Mouse (Mus musculus): ENCODE data around the gene 1600014C23Rik. TPM values are rescaled to one million over a fixed set of nuclear protein-coding genes. Genes with fewer than 3 reads are reported as not detected.

Gene 1600014C23Rik
- polyA plus RNA-seq, 1 experiment: not detected

- Histone ChIP-seq H3K27ac (ENCODE audit: control insufficient read depth, insufficient read depth, low read depth, low read length, poor library complexity) (no peak overlapping the region), H3K4me3 (replicated peaks; ENCODE audit: control insufficient read depth, low read depth, low read length) (no peak overlapping the region), H3K4me1 (ENCODE audit: control insufficient read depth, insufficient read depth, low read length) (peaks cover 9% of the 10 kb centered on the region)
- WGBS: 66% methylated on average over 16 of the region's 16 CpGs
- TF ChIP-seq CTCF (IDR thresholded peaks at IDR 0.05; ENCODE audit: control insufficient read depth, insufficient read depth, low read length): peak; percentile 48; the same call in 1 of the 2 replicates
- TF ChIP-seq POLR2A (IDR thresholded peaks at IDR 0.05; ENCODE audit: borderline replicate concordance, control insufficient read depth, low read depth, low read length): no peak
These were observed 14.5 kb upstream of the 1600014C23Rik start for GRCm38 (mm10) chr17:45747858-45748785.

GRCm38 (mm10) chr17:45747293-45747692 is 13.6 kb upstream of the 1600014C23Rik start:
- 9% methylated on average over 4 of the region's 4 CpGs for WGBS
- Histone ChIP-seq H3K4me3 (replicated peaks; ENCODE audit: control insufficient read depth, low read depth, low read length) (no peak overlapping the region), H3K4me1 (ENCODE audit: control insufficient read depth, insufficient read depth, low read length) (peaks cover 8% of the 10 kb centered on the region), H3K27ac (ENCODE audit: control insufficient read depth, insufficient read depth, low read depth, low read length, poor library complexity) (no peak overlapping the region)
- TF ChIP-seq POLR2A (IDR thresholded peaks at IDR 0.05; ENCODE audit: borderline replicate concordance, control insufficient read depth, low read depth, low read length) (no peak), CTCF (IDR thresholded peaks at IDR 0.05; ENCODE audit: control insufficient read depth, insufficient read depth, low read length) (no peak)

GRCm38 (mm10) chr17:45746755-45747154 is 13.1 kb upstream of the 1600014C23Rik start:
- Histone ChIP-seq H3K27ac (ENCODE audit: control insufficient read depth, insufficient read depth, low read depth, low read length, poor library complexity) (no peak overlapping the region), H3K4me3 (replicated peaks; ENCODE audit: control insufficient read depth, low read depth, low read length) (no peak overlapping the region), H3K4me1 (ENCODE audit: control insufficient read depth, insufficient read depth, low read length) (peaks cover 6% of the 10 kb centered on the region)
- no peak for TF ChIP-seq CTCF (IDR thresholded peaks at IDR 0.05; ENCODE audit: control insufficient read depth, insufficient read depth, low read length)
- no peak for TF ChIP-seq POLR2A (IDR thresholded peaks at IDR 0.05; ENCODE audit: borderline replicate concordance, control insufficient read depth, low read depth, low read length)
- WGBS: 4% methylated on average over 12 of the region's 12 CpGs

- no peak for TF ChIP-seq POLR2A (IDR thresholded peaks at IDR 0.05; ENCODE audit: borderline replicate concordance, control insufficient read depth, low read depth, low read length)
- no peak for TF ChIP-seq CTCF (IDR thresholded peaks at IDR 0.05; ENCODE audit: control insufficient read depth, insufficient read depth, low read length)
- Histone ChIP-seq H3K27ac (ENCODE audit: control insufficient read depth, insufficient read depth, low read depth, low read length, poor library complexity) (no peak overlapping the region), H3K4me1 (ENCODE audit: control insufficient read depth, insufficient read depth, low read length) (peaks cover 6% of the 10 kb centered on the region), H3K4me3 (replicated peaks; ENCODE audit: control insufficient read depth, low read depth, low read length) (no peak overlapping the region)
- WGBS: 84% methylated on average over 2 of the region's 2 CpGs
These were observed 12.0 kb upstream of the 1600014C23Rik start for GRCm38 (mm10) chr17:45745629-45746028.

GRCm38 (mm10) chr17:45742371-45743147 is 8.9 kb upstream of the 1600014C23Rik start:
- no peak overlapping the region for H3K27ac ChIP-seq (ENCODE audit: control insufficient read depth, insufficient read depth, low read depth, low read length, poor library complexity)
- TF ChIP-seq CTCF (IDR thresholded peaks at IDR 0.05; ENCODE audit: control insufficient read depth, insufficient read depth, low read length) (no peak), POLR2A (IDR thresholded peaks at IDR 0.05; ENCODE audit: borderline replicate concordance, control insufficient read depth, low read depth, low read length) (no peak)
- peaks cover 6% of the 10 kb centered on the region for H3K4me1 ChIP-seq (ENCODE audit: control insufficient read depth, insufficient read depth, low read length)
- 39% methylated on average over 13 of the region's 13 CpGs for WGBS
- H3K4me3 ChIP-seq (replicated peaks; ENCODE audit: control insufficient read depth, low read depth, low read length): no peak overlapping the region

- no peak overlapping the region for H3K27ac ChIP-seq (ENCODE audit: control insufficient read depth, insufficient read depth, low read depth, low read length, poor library complexity)
These were observed 3.5 kb upstream of the 1600014C23Rik start for GRCm38 (mm10) chr17:45737078-45737601.

GRCm38 (mm10) chr17:45736311-45737077 is 2.9 kb upstream of the 1600014C23Rik start:
- Histone ChIP-seq H3K4me3 (replicated peaks; ENCODE audit: control insufficient read depth, low read depth, low read length) (no peak overlapping the region), H3K4me1 (ENCODE audit: control insufficient read depth, insufficient read depth, low read length) (no peaks in the 10 kb centered on the region), H3K27ac (ENCODE audit: control insufficient read depth, insufficient read depth, low read depth, low read length, poor library complexity) (no peak overlapping the region)
- TF ChIP-seq CTCF (IDR thresholded peaks at IDR 0.05; ENCODE audit: control insufficient read depth, insufficient read depth, low read length) (no peak), POLR2A (IDR thresholded peaks at IDR 0.05; ENCODE audit: borderline replicate concordance, control insufficient read depth, low read depth, low read length) (no peak)
- WGBS: 2% methylated on average over 56 of the region's 72 CpGs

More at GRCm38 (mm10) chr17:45737078-45737601, 3.5 kb upstream of the 1600014C23Rik start:
- Histone ChIP-seq H3K4me3 (replicated peaks; ENCODE audit: control insufficient read depth, low read depth, low read length) (no peak overlapping the region), H3K4me1 (ENCODE audit: control insufficient read depth, insufficient read depth, low read length) (no peaks in the 10 kb centered on the region)
- 12% methylated on average over 10 of the region's 10 CpGs for WGBS
- no peak for TF ChIP-seq CTCF (IDR thresholded peaks at IDR 0.05; ENCODE audit: control insufficient read depth, insufficient read depth, low read length)
- TF ChIP-seq POLR2A (IDR thresholded peaks at IDR 0.05; ENCODE audit: borderline replicate concordance, control insufficient read depth, low read depth, low read length): no peak

Data from bone marrow, adult 2 months (tissue).